Mouse (Mus musculus) lung, embryonic 16.5 days (tissue): ENCODE data around the gene Gm14214. TPM values are rescaled to one million over a fixed set of nuclear protein-coding genes. Genes with fewer than 3 reads are reported as not detected.

Experiments used
- ATAC-seq: fragments of 200-750 bp; cut with Nextera tagmentation; 2 replicates; pipeline ENCODE4 v1.8.0; 2017; ENCODE audit warnings: low read depth, mild to moderate bottlenecking, moderate library complexity
- H3K27ac ChIP-seq: fragments of 300-500 bp; sonication (generic); 2 replicates; pipeline ENCODE4 v1.5.1; 2014; ENCODE audit warnings: mild to moderate bottlenecking, control low read depth, low read length
- H3K27me3 ChIP-seq: fragments of 300-500 bp; sonication (generic); 2 replicates; pipeline ENCODE4 v1.6.1; 2014; ENCODE audit warnings: low read depth, low read length, mixed read lengths; ENCODE audit not compliant: control insufficient read depth, insufficient read depth
- H3K36me3 ChIP-seq: fragments of 300-500 bp; sonication (generic); 2 replicates; pipeline ENCODE4 v1.6.1; 2014; ENCODE audit warnings: low read length; ENCODE audit not compliant: control insufficient read depth, insufficient read depth
- H3K4me1 ChIP-seq: fragments of 300-500 bp; sonication (generic); replicated peaks from 2 replicates; pipeline ENCODE4 v1.6.1; 2014; ENCODE audit warnings: low read length, mixed read lengths; ENCODE audit not compliant: control insufficient read depth, insufficient read depth
- H3K4me2 ChIP-seq: fragments of 300-500 bp; sonication (generic); 2 replicates; pipeline ENCODE4 v1.6.1; 2014; ENCODE audit warnings: low read depth, low read length, control low read depth
- H3K4me3 ChIP-seq: fragments of 300-500 bp; sonication (generic); 2 replicates; pipeline ENCODE4 v1.5.1; 2014; ENCODE audit warnings: mild to moderate bottlenecking, low read length, control low read depth
- H3K9ac ChIP-seq: fragments of 300-500 bp; sonication (generic); 2 replicates; pipeline ENCODE4 v1.6.1; 2014; ENCODE audit warnings: low read length, control low read depth
- H3K9me3 ChIP-seq: fragments of 300-500 bp; sonication (generic); 2 replicates; pipeline ENCODE4 v1.6.1; 2016; ENCODE audit warnings: low read length; ENCODE audit not compliant: control insufficient read depth
- WGBS: fragments of 180-500 bp; shearing (Covaris S2); extraction: QIAGEN DNeasy Blood & Tissue Kit; methylation state at CpG from one replicate; pipeline ENCODE4 v1.1.7; 2014; 5-methylcytosine and 5-hydroxymethylcytosine counted together
- polyA plus RNA-seq: library from polyadenylated mRNA; unstranded; fragments of >200 nt; fragmentation: Nextera tagmentation; extraction: Ambion mirVana; gene quantifications from 2 replicates; pipeline ENCODE4 v1.2.1, GENCODE M21; 2015

Gm14214 gene
- polyA plus RNA-seq, 1 experiment from 2014 or later, result not detected

- Histone ChIP-seq H3K4me3 (no peak overlapping the region), H3K9ac (no peak overlapping the region), H3K36me3 (no peaks in the 10 kb centered on the region), H3K27me3 (no peaks in the 10 kb centered on the region), H3K4me1 (peaks cover 3% of the 10 kb centered on the region; the same call in 1 of the 2 replicates), H3K9me3 (no peaks in the 10 kb centered on the region), H3K4me2 (no peak overlapping the region), H3K27ac (no peak overlapping the region)
- ATAC-seq, result no peak
- WGBS, result 74% methylated on average over 4 of the region's 4 CpGs
Observed at GRCm38 (mm10) chr2:154723473-154723872, 46.4 kb downstream of the Gm14214 start.

GRCm38 (mm10) chr2:154720315-154720714 lies 49.5 kb downstream of the Gm14214 start:
- no peaks in the 10 kb centered on the region for H3K36me3 ChIP-seq
- H3K27ac ChIP-seq, result no peak overlapping the region
- H3K4me3 ChIP-seq, result no peak overlapping the region
- WGBS, result 86% methylated on average over 2 of the region's 2 CpGs
- H3K4me1 ChIP-seq, result no peaks in the 10 kb centered on the region
- no peak overlapping the region for H3K9ac ChIP-seq
- H3K9me3 ChIP-seq, result no peaks in the 10 kb centered on the region
- no peaks in the 10 kb centered on the region for H3K27me3 ChIP-seq
- H3K4me2 ChIP-seq, result no peak overlapping the region
- no peak for ATAC-seq

Other genes starting within 250 kb of the Gm14214 start
- 0.54 and 1.1 TPM in 2 replicates for gene 1700003F12Rik, start 222.9 kb downstream of the Gm14214 start, polyA plus RNA-seq
- gene Actl10, start 218.3 kb downstream of the Gm14214 start, polyA plus RNA-seq, result 0.33 and 0.35 TPM in 2 replicates
- 2.7 and 4.4 TPM in 2 replicates for gene Necab3, start 211.1 kb downstream of the Gm14214 start, polyA plus RNA-seq
- 15.6 and 21.3 TPM in 2 replicates for gene E2f1, start 200.1 kb downstream of the Gm14214 start, polyA plus RNA-seq
- gene Pxmp4, start 166.3 kb downstream of the Gm14214 start, polyA plus RNA-seq, result 31.4 and 33.1 TPM in 2 replicates
- gene Zfp341, start 156.7 kb downstream of the Gm14214 start, polyA plus RNA-seq, result 0.88 and 1.0 TPM in 2 replicates
- gene 4930519P11Rik, start 156.6 kb downstream of the Gm14214 start, polyA plus RNA-seq, result 0.48 TPM in 1 of 2 replicates, not detected in the other
- gene Chmp4b, start 118.3 kb downstream of the Gm14214 start, polyA plus RNA-seq, result 19.3 and 22.6 TPM in 2 replicates
- 38.7 and 43.4 TPM in 2 replicates for gene Raly, start 21.1 kb upstream of the Gm14214 start, polyA plus RNA-seq
- gene a, start 21.4 kb upstream of the Gm14214 start, polyA plus RNA-seq, result not detected in 2 replicates
- gene Eif2s2, start 122.9 kb upstream of the Gm14214 start, polyA plus RNA-seq, result 68.5 and 82.1 TPM in 2 replicates
- gene Gm14226, start 248.2 kb upstream of the Gm14214 start, polyA plus RNA-seq, result 0.21 and 0.35 TPM in 2 replicates